Mouse (Mus musculus) testis, adult 2 months (tissue): ENCODE results near the gene Gm44790.

Experiments used
- CTCF ChIP-seq: fragments of 200-500 bp; IDR thresholded peaks from 2 replicates; pipeline ENCODE4 v1.5.1; 2012; ENCODE audit warnings: low read depth, mild to moderate bottlenecking, inconsistent platforms, low read length, moderate library complexity; ENCODE audit not compliant: control insufficient read depth, insufficient read depth, insufficient replicate concordance
- POLR2A ChIP-seq: fragments of 200-500 bp; IDR thresholded peaks from 2 replicates; pipeline ENCODE4 v1.6.1; 2012; ENCODE audit warnings: low read depth, mild to moderate bottlenecking, inconsistent platforms, low read length, moderate library complexity; ENCODE audit not compliant: control insufficient read depth

GRCm38 (mm10) chr6:86383370-86383769, 43.1 kb upstream of the Gm44790 start:
- no peak for TF ChIP-seq POLR2A
- no peak for TF ChIP-seq CTCF
